Mouse (Mus musculus) skeletal muscle tissue, adult 2 months (tissue): ENCODE measurements around the gene Rap2c.
A peak's percentile ranks its signal among the peaks of the same experiment; 100 is the strongest.

ENCODE experiments used
- DNase-seq: peaks from one replicate; pipeline ENCODE4 v3.0.0-alpha.2; 2012; ENCODE audit warnings: low read depth, low spot score

The Rap2c gene

GRCm38 (mm10) chrX:51017851-51018785 lies at the start of gene Rap2c:
Gene Rap2c (minus strand): TSS chrX:51018018.
- DNase-seq, result peak; percentile 36

- DNase-seq, result no peak
These were observed 48.9 kb upstream of the Rap2c start for GRCm38 (mm10) chrX:51066539-51067286.

GRCm38 (mm10) chrX:51065773-51066172 lies 48.0 kb upstream of the Rap2c start:
- DNase-seq, result peak; percentile 13

- no peak for DNase-seq
These were observed 47.4 kb upstream of the Rap2c start for GRCm38 (mm10) chrX:51065158-51065664.

GRCm38 (mm10) chrX:51060220-51060619 lies 42.4 kb upstream of the Rap2c start:
- no peak for DNase-seq

GRCm38 (mm10) chrX:51058741-51059140 lies 40.9 kb upstream of the Rap2c start:
- peak; percentile 45 for DNase-seq

GRCm38 (mm10) chrX:51058317-51058716 lies 40.5 kb upstream of the Rap2c start:
- no peak for DNase-seq

- no peak for DNase-seq
These were observed 34.1 kb upstream of the Rap2c start for GRCm38 (mm10) chrX:51051680-51052461.

GRCm38 (mm10) chrX:51035678-51036209 lies 17.9 kb upstream of the Rap2c start:
- no peak for DNase-seq

GRCm38 (mm10) chrX:51019884-51020283 lies 2.1 kb upstream of the Rap2c start:
- DNase-seq, result peak; percentile 64

- peak; percentile 73 for DNase-seq
These were observed 965 bp upstream of the Rap2c start for GRCm38 (mm10) chrX:51018786-51019179.

- no peak for DNase-seq
These were observed 892 bp downstream of the Rap2c start for GRCm38 (mm10) chrX:51016926-51017325.

- DNase-seq, result no peak
These were observed 5.5 kb downstream of the Rap2c start for GRCm38 (mm10) chrX:51012280-51012679.

- peak; percentile 16 for DNase-seq
These were observed 7.5 kb downstream of the Rap2c start for GRCm38 (mm10) chrX:51010323-51010722.

- no peak for DNase-seq
These were observed 17.0 kb downstream of the Rap2c start for GRCm38 (mm10) chrX:51000791-51001190.

GRCm38 (mm10) chrX:50995310-50995709 lies 22.5 kb downstream of the Rap2c start:
- no peak for DNase-seq

GRCm38 (mm10) chrX:50991324-50991723 lies 26.5 kb downstream of the Rap2c start:
- DNase-seq, result no peak

- DNase-seq, result no peak
These were observed 27.9 kb downstream of the Rap2c start for GRCm38 (mm10) chrX:50989940-50990339.

- DNase-seq, result peak; percentile 7
These were observed 29.2 kb downstream of the Rap2c start for GRCm38 (mm10) chrX:50988581-50988980.

GRCm38 (mm10) chrX:50978428-50978827 lies 39.4 kb downstream of the Rap2c start:
- DNase-seq, result no peak

GRCm38 (mm10) chrX:50972145-50972544 lies 45.7 kb downstream of the Rap2c start:
- no peak for DNase-seq
